11 mouse cellular contexts compared by ENCODE assay signal in genomic region chr2:156814893-156815292, GRCm38 (mm10). TPM values are rescaled to one million over a fixed set of nuclear protein-coding genes. Genes with fewer than 3 reads are reported as not detected.
A peak's percentile ranks its signal among the peaks of the same experiment; 100 is the strongest.
DNase-seq lines count a peak whose midpoint lies in the region; ATAC-seq lines count a peak whose summit lies in the region.
"Had no signal": no experiment of that assay in that cellular context is flagged by ENCODE, and none has a peak within 500 bp of the region (broad histone marks: within the 10 kb centered on the region; RNA-seq: fewer than 3 reads in every experiment).

No protein-coding gene starts in this region.

- H3K36me3 ChIP-seq in heart, embryonic 10.5 days: no peaks in the 10 kb centered on the region
- no peaks in the 10 kb centered on the region for H3K36me3 ChIP-seq in kidney, embryonic 16.5 days (ENCODE audit: insufficient read depth, low read length)
- no peaks in the 10 kb centered on the region for H3K36me3 ChIP-seq in embryonic facial prominence, embryonic 10.5 days (replicated peaks)
- H3K36me3 ChIP-seq in limb, embryonic 11.5 days (ENCODE audit: control insufficient read depth, insufficient read depth, low read length): no peaks in the 10 kb centered on the region

- peak overlapping the region; percentile 14; the same call in 1 of the 2 replicates for H3K9ac ChIP-seq in kidney, embryonic 16.5 days (replicated peaks; ENCODE audit: low read length)
- H3K9ac ChIP-seq in limb, embryonic 11.5 days (ENCODE audit: low read length): peak overlapping the region; percentile 27; the same call in 1 of the 2 replicates
- H3K9ac ChIP-seq: forebrain, postnatal 0 days; liver, embryonic 14.5 days had no signal

- no peaks in the 10 kb centered on the region for H3K9me3 ChIP-seq in heart, embryonic 10.5 days
- no peaks in the 10 kb centered on the region for H3K9me3 ChIP-seq in kidney, embryonic 16.5 days (ENCODE audit: low read length)
- no peaks in the 10 kb centered on the region for H3K9me3 ChIP-seq in embryonic facial prominence, embryonic 10.5 days
- H3K9me3 ChIP-seq in limb, embryonic 11.5 days (ENCODE audit: control insufficient read depth, low read length): no peaks in the 10 kb centered on the region

- intact Hi-C loops in heart, postnatal 14 days (cut with DNase I): no loop called here

- no peak overlapping the region for H3K4me3 ChIP-seq in heart, embryonic 10.5 days
- H3K4me3 ChIP-seq in kidney, embryonic 16.5 days (ENCODE audit: low read length): no peak overlapping the region
- H3K4me3 ChIP-seq in embryonic facial prominence, embryonic 10.5 days: 0 out of 2 replicates have a peak overlapping the region, but pooled peaks have one; percentile 9
- H3K4me3 ChIP-seq in limb, embryonic 11.5 days (ENCODE audit: low read depth, low read length): no peak overlapping the region

- peaks cover 23% of the 10 kb centered on the region for H3K4me1 ChIP-seq in heart, embryonic 10.5 days
- peaks cover 31% of the 10 kb centered on the region for H3K4me1 ChIP-seq in kidney, embryonic 16.5 days (ENCODE audit: insufficient read depth, low read length)
- peaks cover 25% of the 10 kb centered on the region for H3K4me1 ChIP-seq in embryonic facial prominence, embryonic 10.5 days
- H3K4me1 ChIP-seq in limb, embryonic 11.5 days (ENCODE audit: control insufficient read depth, insufficient read depth, low read length): peaks cover 10% of the 10 kb centered on the region

- H3K4me2 ChIP-seq in kidney, embryonic 16.5 days (replicated peaks; ENCODE audit: low read depth, low read length): peak overlapping the region; percentile 23
- no peak overlapping the region for H3K4me2 ChIP-seq in limb, embryonic 11.5 days (ENCODE audit: low read depth, severe bottlenecking)

- no peak for DNase-seq in heart, embryonic 10.5 days (ENCODE audit: low spot score)
- DNase-seq in heart, postnatal 14 days: no peak
- DNase-seq in kidney, adult 18-20 months: no peak
- peak; percentile 17 for DNase-seq in embryonic facial prominence, embryonic 10.5 days (ENCODE audit: low spot score)
- no peak for DNase-seq in limb, embryonic 11.5 days (ENCODE audit: low spot score)
- no peak for DNase-seq in spleen, adult 18-20 months
- no peak for DNase-seq in ovary, postnatal 14 days (ENCODE audit: low spot score)
- DNase-seq: B cell, adult 2 months; forebrain, postnatal 0 days had no signal

- peak overlapping the region; percentile 54 for H3K27ac ChIP-seq in heart, embryonic 10.5 days
- H3K27ac ChIP-seq in kidney, embryonic 16.5 days (ENCODE audit: low read length): peak overlapping the region; percentile 91
- peak overlapping the region; percentile 60 for H3K27ac ChIP-seq in embryonic facial prominence, embryonic 10.5 days (replicated peaks)
- H3K27ac ChIP-seq in limb, embryonic 11.5 days (replicated peaks; ENCODE audit: low read depth, low read length): peak overlapping the region; percentile 47; the same call in 1 of the 2 replicates
- H3K27ac ChIP-seq: liver, embryonic 14.5 days had no signal

- no peaks in the 10 kb centered on the region for H3K27me3 ChIP-seq in heart, embryonic 10.5 days (ENCODE audit: insufficient read depth, poor library complexity, severe bottlenecking)
- no peaks in the 10 kb centered on the region for H3K27me3 ChIP-seq in kidney, embryonic 16.5 days (ENCODE audit: insufficient read depth, low read length)
- no peaks in the 10 kb centered on the region for H3K27me3 ChIP-seq in embryonic facial prominence, embryonic 10.5 days (replicated peaks; ENCODE audit: low read depth, poor library complexity, severe bottlenecking)
- no peaks in the 10 kb centered on the region for H3K27me3 ChIP-seq in limb, embryonic 11.5 days (ENCODE audit: control insufficient read depth, insufficient read depth, low read length)

- 30% methylated on average over 5 of the region's 5 CpGs for WGBS in heart, embryonic 10.5 days
- WGBS in kidney, embryonic 16.5 days: 7% methylated on average over 5 of the region's 5 CpGs
- WGBS in embryonic facial prominence, embryonic 10.5 days: 33% methylated on average over 5 of the region's 5 CpGs
- 30% methylated on average over 5 of the region's 5 CpGs for WGBS in limb, embryonic 11.5 days

- ATAC-seq in kidney, embryonic 16.5 days (ENCODE audit: low FRiP score, low TSS enrichment): peak; percentile 29; the same call in 1 of the 2 replicates
- no peak for ATAC-seq in limb, embryonic 11.5 days (ENCODE audit: insufficient number of reproducible peaks, low FRiP score, low TSS enrichment, low read depth)
- ATAC-seq: forebrain, postnatal 0 days had no signal

RNA-seq across cellular contexts. Expression of gene Tgif2, which starts 24.9 kb away (rescaled TPM):
- polyA plus RNA-seq in heart, embryonic 10.5 days (2016; fragmentation: Nextera tagmentation; extraction: Ambion mirVana): 48.4 and 62.3 TPM in 2 replicates
- total RNA-seq in heart, postnatal 14 days (2021): 1 to 10 TPM; 1.8 to 2.4 TPM
- 69.5 and 71.1 TPM in 2 replicates for polyA plus RNA-seq in kidney, embryonic 16.5 days (2015; fragmentation: Nextera tagmentation; extraction: Ambion mirVana)
- 112 and 114 TPM in 2 replicates for polyA plus RNA-seq in embryonic facial prominence, embryonic 10.5 days (2016; fragmentation: Nextera tagmentation; extraction: Ambion mirVana)
- polyA plus RNA-seq in limb, embryonic 11.5 days (2014; fragmentation: Nextera tagmentation; extraction: Ambion mirVana): 99.5 and 100.0 TPM in 2 replicates

RNA-seq across cellular contexts. Expression of gene Myl9, which starts 39.7 kb away (rescaled TPM):
- polyA plus RNA-seq in heart, embryonic 10.5 days (2016; fragmentation: Nextera tagmentation; extraction: Ambion mirVana): 1,471 and 1,998 TPM in 2 replicates
- 100 to 1,000 TPM; 274 to 290 TPM for total RNA-seq in heart, postnatal 14 days (2021)
- polyA plus RNA-seq in kidney, embryonic 16.5 days (2015; fragmentation: Nextera tagmentation; extraction: Ambion mirVana): 447 and 578 TPM in 2 replicates
- 82.9 and 91.7 TPM in 2 replicates for polyA plus RNA-seq in embryonic facial prominence, embryonic 10.5 days (2016; fragmentation: Nextera tagmentation; extraction: Ambion mirVana)
- 82.0 and 83.8 TPM in 2 replicates for polyA plus RNA-seq in limb, embryonic 11.5 days (2014; fragmentation: Nextera tagmentation; extraction: Ambion mirVana)

RNA-seq across cellular contexts. Expression of gene 4930518I15Rik, which starts 42.9 kb away (rescaled TPM):
- polyA plus RNA-seq in heart, embryonic 10.5 days (2016; fragmentation: Nextera tagmentation; extraction: Ambion mirVana): 4.7 and 6.3 TPM in 2 replicates
- total RNA-seq in heart, postnatal 14 days (2021): 1 to 10 TPM; 1.5 to 1.6 TPM
- polyA plus RNA-seq in kidney, embryonic 16.5 days (2015; fragmentation: Nextera tagmentation; extraction: Ambion mirVana): 8.0 and 9.9 TPM in 2 replicates
- 9.9 and 10.0 TPM in 2 replicates for polyA plus RNA-seq in embryonic facial prominence, embryonic 10.5 days (2016; fragmentation: Nextera tagmentation; extraction: Ambion mirVana)
- 6.3 and 8.0 TPM in 2 replicates for polyA plus RNA-seq in limb, embryonic 11.5 days (2014; fragmentation: Nextera tagmentation; extraction: Ambion mirVana)

RNA-seq across cellular contexts. Expression of gene Rab5if, which starts 48.0 kb away (rescaled TPM):
- 197 and 198 TPM in 2 replicates for polyA plus RNA-seq in heart, embryonic 10.5 days (2016; fragmentation: Nextera tagmentation; extraction: Ambion mirVana)
- 100 to 1,000 TPM; 119 to 128 TPM for total RNA-seq in heart, postnatal 14 days (2021)
- polyA plus RNA-seq in kidney, embryonic 16.5 days (2015; fragmentation: Nextera tagmentation; extraction: Ambion mirVana): 167 and 168 TPM in 2 replicates
- 174 and 187 TPM in 2 replicates for polyA plus RNA-seq in embryonic facial prominence, embryonic 10.5 days (2016; fragmentation: Nextera tagmentation; extraction: Ambion mirVana)
- polyA plus RNA-seq in limb, embryonic 11.5 days (2014; fragmentation: Nextera tagmentation; extraction: Ambion mirVana): 190 and 202 TPM in 2 replicates
